Mouse (Mus musculus) cerebellum, postnatal 25 days (tissue): Measurements from ENCODE around the gene Slitrk6.

Experiments used
- DNase-seq, 2 experiments: peaks; one replicate each; pipeline ENCODE4 v3.0.0; 2021; ENCODE audit warnings: mixed read lengths in 2 of 2

Gene Slitrk6

GRCm38 (mm10) chr14:110754484-110755307, at the start of gene Slitrk6:
Gene Slitrk6 (minus strand): TSS chr14:110755149.
- DNase-seq = no peak

- DNase-seq = peak in 1 of 2 experiments; percentile 12
Measured at GRCm38 (mm10) chr14:110777546-110777945, 22.6 kb upstream of the Slitrk6 start.

- no peak for DNase-seq
Measured at GRCm38 (mm10) chr14:110770694-110771093, 15.7 kb upstream of the Slitrk6 start.

GRCm38 (mm10) chr14:110762588-110763220, 7.8 kb upstream of the Slitrk6 start:
- DNase-seq = no peak

DNA sequence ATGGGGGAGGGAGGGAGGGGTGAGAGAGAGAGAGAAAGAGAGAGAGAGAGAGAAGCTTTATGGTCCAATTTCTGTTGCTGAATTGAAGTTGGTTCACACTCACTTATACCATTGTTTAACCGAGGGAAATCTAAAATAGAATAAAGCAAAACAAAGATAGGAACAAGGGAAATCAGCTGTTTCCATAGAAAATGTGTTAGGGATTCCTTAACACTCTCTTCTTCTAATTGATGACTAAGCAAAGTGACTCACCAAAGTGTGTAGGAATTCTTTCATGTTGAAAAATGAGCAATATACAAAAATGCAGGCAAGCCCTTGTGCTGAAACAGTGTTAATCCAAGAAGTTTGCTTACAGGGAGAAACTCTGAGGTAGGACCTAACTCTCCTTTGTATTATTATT, 6.0 kb upstream of the Slitrk6 start:
- DNase-seq = no peak

DNA sequence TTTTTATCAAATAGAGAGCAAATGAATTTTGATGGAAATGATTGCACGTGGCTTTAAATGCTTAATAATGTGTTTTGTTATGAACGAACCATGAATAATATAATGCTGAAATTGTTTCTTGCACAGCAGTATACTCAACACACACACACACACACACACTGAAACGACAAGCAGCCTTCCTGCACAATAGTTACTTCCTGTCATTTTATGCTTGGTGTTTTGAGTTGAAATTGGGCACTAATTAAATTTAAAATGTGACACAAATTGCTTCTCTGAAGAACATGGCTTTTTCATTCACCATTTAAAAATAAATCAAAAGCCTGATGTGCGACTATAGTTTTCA, 330 bp upstream of the Slitrk6 start:
- DNase-seq = no peak

- no peak for DNase-seq
Measured at GRCm38 (mm10) chr14:110739861-110740260, 15.1 kb downstream of the Slitrk6 start.

GRCm38 (mm10) chr14:110739368-110739767, 15.6 kb downstream of the Slitrk6 start:
- DNase-seq = no peak

GRCm38 (mm10) chr14:110728344-110728910, 26.5 kb downstream of the Slitrk6 start:
- DNase-seq = no peak

DNA sequence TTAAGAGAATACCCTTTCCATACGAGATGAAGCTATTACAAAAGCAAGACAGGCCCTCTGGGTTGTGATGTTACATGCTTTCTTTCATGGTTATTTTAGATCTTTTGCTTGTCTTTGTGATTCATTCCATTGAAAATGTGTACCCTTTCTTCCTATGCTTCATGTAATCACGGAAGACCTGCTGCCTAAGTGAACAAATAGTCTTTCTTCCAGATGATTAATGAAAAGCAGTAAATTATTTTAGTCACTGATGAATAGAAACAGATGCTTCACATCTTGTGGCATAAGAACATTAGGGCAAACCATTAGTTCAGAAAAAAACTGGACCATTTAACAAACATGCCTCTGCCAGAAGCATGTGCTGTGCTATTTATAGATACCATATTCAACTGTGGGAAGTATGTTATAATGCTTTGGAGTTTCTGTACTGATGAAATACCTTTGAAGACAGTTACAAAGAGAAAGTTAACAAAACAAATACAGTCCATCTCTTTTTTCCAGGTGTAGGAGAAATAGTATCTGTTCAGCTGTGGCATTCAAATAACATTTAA, 30.8 kb downstream of the Slitrk6 start:
- DNase-seq = no peak
